8 mouse cellular contexts compared by ENCODE assay signal in genomic region chr1:44101448-44102225, GRCm38 (mm10). TPM values are rescaled to one million over a fixed set of nuclear protein-coding genes. Genes with fewer than 3 reads are reported as not detected.
A peak's percentile ranks its signal among the peaks of the same experiment; 100 is the strongest.
DNase-seq lines count a peak whose midpoint lies in the region; ATAC-seq and TF ChIP-seq lines count a peak whose summit lies in the region.

No protein-coding gene starts in this region.

- no peaks in the 10 kb centered on the region for H3K9me3 ChIP-seq in forebrain, embryonic 12.5 days
- H3K9me3 ChIP-seq in hindbrain, embryonic 16.5 days (ENCODE audit: control insufficient read depth, low read length) = no peaks in the 10 kb centered on the region
- 0 out of 2 replicates have a peak, but pooled peaks cover 4% of the 10 kb centered on the region for H3K9me3 ChIP-seq in limb, embryonic 14.5 days (ENCODE audit: control insufficient read depth, low read length)
- no peaks in the 10 kb centered on the region for H3K9me3 ChIP-seq in midbrain, embryonic 14.5 days (ENCODE audit: control insufficient read depth, low read length)
- no peaks in the 10 kb centered on the region for H3K9me3 ChIP-seq in stomach, embryonic 14.5 days (ENCODE audit: control insufficient read depth, low read depth, low read length)

- no peak for TF ChIP-seq POLR2A in limb, embryonic 14.5 days (IDR thresholded peaks at IDR 0.05; ENCODE audit: borderline replicate concordance, extremely low read depth, insufficient read depth, insufficient read length)

- WGBS in forebrain, embryonic 12.5 days = under 1% methylated on average over 55 of the region's 55 CpGs
- under 1% methylated on average over 53 of the region's 55 CpGs for WGBS in hindbrain, embryonic 16.5 days
- WGBS in limb, embryonic 14.5 days = under 1% methylated on average over 53 of the region's 55 CpGs
- under 1% methylated on average over 55 of the region's 55 CpGs for WGBS in midbrain, embryonic 14.5 days
- WGBS in stomach, embryonic 14.5 days = under 1% methylated on average over 55 of the region's 55 CpGs

- H3K9ac ChIP-seq in forebrain, embryonic 12.5 days = peak overlapping the region; percentile 88
- H3K9ac ChIP-seq in hindbrain, embryonic 16.5 days (ENCODE audit: low read depth, low read length) = peak overlapping the region; percentile 84
- peak overlapping the region; percentile 82 for H3K9ac ChIP-seq in limb, embryonic 14.5 days (ENCODE audit: low read depth, low read length, severe bottlenecking)
- peak overlapping the region; percentile 64 for H3K9ac ChIP-seq in midbrain, embryonic 14.5 days (replicated peaks; ENCODE audit: low read length)
- peak overlapping the region; percentile 64 for H3K9ac ChIP-seq in stomach, embryonic 14.5 days (replicated peaks; ENCODE audit: low read depth, low read length)

- H3K27me3 ChIP-seq in forebrain, embryonic 12.5 days = no peaks in the 10 kb centered on the region
- H3K27me3 ChIP-seq in hindbrain, embryonic 16.5 days (replicated peaks; ENCODE audit: control insufficient read depth, insufficient read depth, low read length) = no peaks in the 10 kb centered on the region
- no peaks in the 10 kb centered on the region for H3K27me3 ChIP-seq in limb, embryonic 14.5 days (ENCODE audit: control insufficient read depth, insufficient read depth, low read length)
- H3K27me3 ChIP-seq in midbrain, embryonic 14.5 days (ENCODE audit: control insufficient read depth, insufficient read depth, low read length) = no peaks in the 10 kb centered on the region
- no peaks in the 10 kb centered on the region for H3K27me3 ChIP-seq in stomach, embryonic 14.5 days (ENCODE audit: control insufficient read depth, insufficient read depth, low read length)

- peaks cover 29% of the 10 kb centered on the region for H3K36me3 ChIP-seq in forebrain, embryonic 12.5 days (replicated peaks)
- H3K36me3 ChIP-seq in hindbrain, embryonic 16.5 days (ENCODE audit: control insufficient read depth, insufficient read depth, low read length) = peaks cover 8% of the 10 kb centered on the region
- H3K36me3 ChIP-seq in limb, embryonic 14.5 days (ENCODE audit: control insufficient read depth, insufficient read depth, low read length) = peaks cover 17% of the 10 kb centered on the region
- H3K36me3 ChIP-seq in midbrain, embryonic 14.5 days (ENCODE audit: control insufficient read depth, insufficient read depth, low read length) = peaks cover 12% of the 10 kb centered on the region
- peaks cover 9% of the 10 kb centered on the region for H3K36me3 ChIP-seq in stomach, embryonic 14.5 days (ENCODE audit: control insufficient read depth, insufficient read depth, low read length)

- peak overlapping the region; percentile 68 for H3K4me2 ChIP-seq in forebrain, embryonic 12.5 days
- H3K4me2 ChIP-seq in hindbrain, embryonic 16.5 days (ENCODE audit: low read length) = peak overlapping the region; percentile 75
- peak overlapping the region; percentile 54 for H3K4me2 ChIP-seq in limb, embryonic 14.5 days (replicated peaks; ENCODE audit: low read depth, low read length, severe bottlenecking)
- peak overlapping the region; percentile 71 for H3K4me2 ChIP-seq in midbrain, embryonic 14.5 days (ENCODE audit: low read length)
- H3K4me2 ChIP-seq in stomach, embryonic 14.5 days (replicated peaks; ENCODE audit: low read depth, low read length) = peak overlapping the region; percentile 62

- peaks cover 13% of the 10 kb centered on the region for H3K4me1 ChIP-seq in forebrain, embryonic 12.5 days
- H3K4me1 ChIP-seq in hindbrain, embryonic 16.5 days (ENCODE audit: control insufficient read depth, insufficient read depth, low read depth, low read length) = peaks cover 7% of the 10 kb centered on the region
- H3K4me1 ChIP-seq in limb, embryonic 14.5 days (ENCODE audit: control insufficient read depth, insufficient read depth, low read length) = peaks cover 3% of the 10 kb centered on the region; the same call in 1 of the 2 replicates
- peaks cover 5% of the 10 kb centered on the region; the same call in 1 of the 2 replicates for H3K4me1 ChIP-seq in midbrain, embryonic 14.5 days (ENCODE audit: control insufficient read depth, insufficient read depth, low read length)
- H3K4me1 ChIP-seq in stomach, embryonic 14.5 days (ENCODE audit: control insufficient read depth, insufficient read depth, low read length) = 0 out of 2 replicates have a peak, but pooled peaks cover 4% of the 10 kb centered on the region

- H3K4me3 ChIP-seq in forebrain, embryonic 12.5 days (replicated peaks) = peak overlapping the region; percentile 83
- peak overlapping the region; percentile 89 for H3K4me3 ChIP-seq in hindbrain, embryonic 16.5 days (ENCODE audit: low read length)
- peak overlapping the region; percentile 86 for H3K4me3 ChIP-seq in limb, embryonic 14.5 days (replicated peaks; ENCODE audit: low read length)
- peak overlapping the region; percentile 82 for H3K4me3 ChIP-seq in midbrain, embryonic 14.5 days (replicated peaks; ENCODE audit: low read depth, low read length)
- peak overlapping the region; percentile 76 for H3K4me3 ChIP-seq in stomach, embryonic 14.5 days (ENCODE audit: low read depth, low read length)

- DNase-seq in layer of hippocampus, adult 11-12 months (ENCODE audit: low spot score) = peak; percentile 15
- no peak for DNase-seq in layer of hippocampus, adult 9-10 months (ENCODE audit: low spot score)
- DNase-seq in c-Kit-positive CD71-positive TER-119-positive erythroid progenitor cells, embryonic 14.5 days (ENCODE audit: low spot score) = peak; percentile 62
- peak; percentile 46 for DNase-seq in limb, embryonic 14.5 days (ENCODE audit: low spot score)
- peak; percentile 55 for DNase-seq in midbrain, embryonic 14.5 days

- peak overlapping the region; percentile 93 for H3K27ac ChIP-seq in forebrain, embryonic 12.5 days
- H3K27ac ChIP-seq in hindbrain, embryonic 16.5 days (ENCODE audit: low read depth, low read length) = peak overlapping the region; percentile 79
- H3K27ac ChIP-seq in limb, embryonic 14.5 days (replicated peaks; ENCODE audit: low read depth, low read length) = peak overlapping the region; percentile 87
- peak overlapping the region; percentile 85 for H3K27ac ChIP-seq in midbrain, embryonic 14.5 days (replicated peaks; ENCODE audit: low read depth, low read length)
- peak overlapping the region; percentile 87 for H3K27ac ChIP-seq in stomach, embryonic 14.5 days (ENCODE audit: low read length)

- peak; percentile 85 for ATAC-seq in forebrain, embryonic 12.5 days (ENCODE audit: low FRiP score)
- peak; percentile 79 for ATAC-seq in hindbrain, embryonic 16.5 days
- peak; percentile 68 for ATAC-seq in limb, embryonic 14.5 days (ENCODE audit: low FRiP score, low read depth)
- ATAC-seq in midbrain, embryonic 14.5 days (ENCODE audit: low FRiP score, low TSS enrichment) = peak; percentile 81
- peak; percentile 66 for ATAC-seq in stomach, embryonic 14.5 days (ENCODE audit: insufficient number of reproducible peaks, insufficient read depth, low FRiP score, low read depth)

RNA-seq across cellular contexts. Expression of gene Tex30, which starts 0.6 kb away (rescaled TPM):
- polyA plus RNA-seq in forebrain, embryonic 12.5 days (2016; fragmentation: Nextera tagmentation; extraction: Ambion mirVana) = 106 and 109 TPM in 2 replicates
- polyA plus RNA-seq in hindbrain, embryonic 16.5 days (2015; fragmentation: Nextera tagmentation; extraction: Ambion mirVana) = 40.3 and 40.4 TPM in 2 replicates
- 29.8 and 31.5 TPM in 2 replicates for polyA plus RNA-seq in limb, embryonic 14.5 days (2012; rRNA removed)
- polyA plus RNA-seq in limb, embryonic 14.5 days (2014; fragmentation: Nextera tagmentation; extraction: Ambion mirVana) = 71.7 and 73.2 TPM in 2 replicates
- polyA plus RNA-seq in midbrain, embryonic 14.5 days (2014; fragmentation: Nextera tagmentation; extraction: Ambion mirVana) = 49.4 and 55.0 TPM in 2 replicates
- 73.4 and 77.6 TPM in 2 replicates for polyA plus RNA-seq in stomach, embryonic 14.5 days (2014; fragmentation: Nextera tagmentation; extraction: Ambion mirVana)

RNA-seq across cellular contexts. Expression of gene Kdelc1, which starts 17.0 kb away (rescaled TPM):
- 51.3 and 55.0 TPM in 2 replicates for polyA plus RNA-seq in forebrain, embryonic 12.5 days (2016; fragmentation: Nextera tagmentation; extraction: Ambion mirVana)
- 26.3 and 29.4 TPM in 2 replicates for polyA plus RNA-seq in hindbrain, embryonic 16.5 days (2015; fragmentation: Nextera tagmentation; extraction: Ambion mirVana)
- 64.7 and 68.3 TPM in 2 replicates for polyA plus RNA-seq in limb, embryonic 14.5 days (2012; rRNA removed)
- 69.7 and 77.6 TPM in 2 replicates for polyA plus RNA-seq in limb, embryonic 14.5 days (2014; fragmentation: Nextera tagmentation; extraction: Ambion mirVana)
- 26.9 and 32.4 TPM in 2 replicates for polyA plus RNA-seq in midbrain, embryonic 14.5 days (2014; fragmentation: Nextera tagmentation; extraction: Ambion mirVana)
- 59.9 and 65.5 TPM in 2 replicates for polyA plus RNA-seq in stomach, embryonic 14.5 days (2014; fragmentation: Nextera tagmentation; extraction: Ambion mirVana)

RNA-seq across cellular contexts. Expression of gene Bivm, which starts 17.1 kb away (rescaled TPM):
- 29.2 and 29.3 TPM in 2 replicates for polyA plus RNA-seq in forebrain, embryonic 12.5 days (2016; fragmentation: Nextera tagmentation; extraction: Ambion mirVana)
- polyA plus RNA-seq in hindbrain, embryonic 16.5 days (2015; fragmentation: Nextera tagmentation; extraction: Ambion mirVana) = 27.3 and 32.3 TPM in 2 replicates
- 13.3 and 15.3 TPM in 2 replicates for polyA plus RNA-seq in limb, embryonic 14.5 days (2012; rRNA removed)
- 17.9 and 19.5 TPM in 2 replicates for polyA plus RNA-seq in limb, embryonic 14.5 days (2014; fragmentation: Nextera tagmentation; extraction: Ambion mirVana)
- polyA plus RNA-seq in midbrain, embryonic 14.5 days (2014; fragmentation: Nextera tagmentation; extraction: Ambion mirVana) = 33.8 and 41.3 TPM in 2 replicates
- 23.9 and 24.2 TPM in 2 replicates for polyA plus RNA-seq in stomach, embryonic 14.5 days (2014; fragmentation: Nextera tagmentation; extraction: Ambion mirVana)

RNA-seq across cellular contexts. Expression of gene Gm8251, which starts 39.9 kb away (rescaled TPM):
- polyA plus RNA-seq in forebrain, embryonic 12.5 days (2016; fragmentation: Nextera tagmentation; extraction: Ambion mirVana) = 0.14 and 0.29 TPM in 2 replicates
- polyA plus RNA-seq in hindbrain, embryonic 16.5 days (2015; fragmentation: Nextera tagmentation; extraction: Ambion mirVana) = 0.04 TPM in 1 of 2 replicates, not detected in the other
- polyA plus RNA-seq in limb, embryonic 14.5 days (2012; rRNA removed) = 0.10 and 0.19 TPM in 2 replicates
- 0.08 and 0.11 TPM in 2 replicates for polyA plus RNA-seq in limb, embryonic 14.5 days (2014; fragmentation: Nextera tagmentation; extraction: Ambion mirVana)
- 0.05 and 0.08 TPM in 2 replicates for polyA plus RNA-seq in midbrain, embryonic 14.5 days (2014; fragmentation: Nextera tagmentation; extraction: Ambion mirVana)
- 0.14 and 0.23 TPM in 2 replicates for polyA plus RNA-seq in stomach, embryonic 14.5 days (2014; fragmentation: Nextera tagmentation; extraction: Ambion mirVana)

RNA-seq across cellular contexts. Expression of gene Ercc5, which starts 45.9 kb away (rescaled TPM):
- polyA plus RNA-seq in forebrain, embryonic 12.5 days (2016; fragmentation: Nextera tagmentation; extraction: Ambion mirVana) = 44.5 and 45.0 TPM in 2 replicates
- polyA plus RNA-seq in hindbrain, embryonic 16.5 days (2015; fragmentation: Nextera tagmentation; extraction: Ambion mirVana) = 22.0 and 25.0 TPM in 2 replicates
- polyA plus RNA-seq in limb, embryonic 14.5 days (2012; rRNA removed) = 18.4 and 23.4 TPM in 2 replicates
- 25.2 and 28.2 TPM in 2 replicates for polyA plus RNA-seq in limb, embryonic 14.5 days (2014; fragmentation: Nextera tagmentation; extraction: Ambion mirVana)
- polyA plus RNA-seq in midbrain, embryonic 14.5 days (2014; fragmentation: Nextera tagmentation; extraction: Ambion mirVana) = 26.5 and 38.8 TPM in 2 replicates
- 24.6 and 24.8 TPM in 2 replicates for polyA plus RNA-seq in stomach, embryonic 14.5 days (2014; fragmentation: Nextera tagmentation; extraction: Ambion mirVana)
